ENCODE assay signal across 8 mouse cellular contexts in the genomic region with DNA sequence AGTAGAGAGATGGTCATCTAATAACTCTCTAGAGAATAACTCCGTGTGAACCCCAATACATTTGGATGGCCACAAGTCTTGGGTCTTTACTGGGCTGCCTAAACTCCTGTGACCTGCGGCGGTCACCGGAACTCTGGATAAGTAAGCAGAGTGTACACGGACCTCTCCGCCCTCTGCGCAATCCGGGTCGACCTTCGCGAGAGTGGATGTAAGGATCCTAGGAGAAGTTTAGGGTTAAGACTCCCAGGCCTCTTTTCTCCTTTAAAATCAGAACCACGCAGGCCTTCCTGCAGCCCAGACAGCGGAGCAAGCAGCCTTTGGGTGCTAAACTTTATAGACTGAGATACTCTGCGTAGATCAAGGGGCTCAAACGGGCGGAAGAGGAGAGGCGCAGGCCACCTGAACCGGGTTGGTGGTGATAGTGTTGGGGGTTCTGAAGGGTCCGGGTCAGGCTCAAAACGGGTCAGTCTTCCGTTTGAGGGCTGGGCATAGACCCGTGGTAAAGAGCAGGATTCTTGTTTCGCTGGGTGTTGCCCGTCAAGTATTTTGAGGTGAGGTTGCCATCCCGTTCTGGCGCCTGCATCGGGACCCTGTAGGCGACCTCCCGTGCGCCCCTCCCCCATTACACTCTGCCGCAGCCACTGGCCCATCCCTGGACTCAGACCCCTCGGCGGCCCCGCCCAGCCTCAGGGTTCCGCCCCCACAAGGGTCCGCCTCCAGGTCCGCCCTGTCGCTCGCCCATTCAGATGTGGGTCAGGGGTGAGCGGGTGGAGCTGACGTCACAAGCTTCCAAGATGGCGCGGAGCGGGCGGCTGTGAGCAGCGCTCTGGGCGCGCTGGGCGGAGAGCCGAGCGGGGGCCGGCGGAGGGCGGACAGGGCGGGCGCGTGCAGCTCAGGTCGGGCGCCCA. TPM values are rescaled to one million over a fixed set of nuclear protein-coding genes. Genes with fewer than 3 reads are reported as not detected.
DNase-seq lines count a peak whose midpoint lies in the region; ATAC-seq and TF ChIP-seq lines count a peak whose summit lies in the region.

A gene (plus strand): TSS at position 779 of the 908 bp plus-strand sequence.

- H3K4me2 ChIP-seq in lung, embryonic 14.5 days, result peak within 1 kb of the TSS; percentile 78

- DNase-seq in MEL-GATA-1-ER (ENCODE audit: extremely low read depth, low read depth), result peak; percentile 73
- DNase-seq in cerebellum, adult 8-10 months, result peak; percentile 89
- DNase-seq in forelimb bud, embryonic 11.5 days (ENCODE audit: low read depth, low spot score), result peak; percentile 96
- DNase-seq in layer of hippocampus, adult 8-10 months (ENCODE audit: low spot score in 2 of 2), result peak; percentile 85 to 89
- peak; percentile 98 for DNase-seq in lung, embryonic 14.5 days
- peak; percentile 97 for DNase-seq in testis, postnatal 14 days (ENCODE audit: low spot score)

- 0 out of 2 replicates have a peak, but pooled peaks cover 3% of the 10 kb centered on the region for H3K9me3 ChIP-seq in lung, embryonic 14.5 days (ENCODE audit: low read depth, low read length)

- H3K4me3 ChIP-seq in lung, embryonic 14.5 days (ENCODE audit: low read depth, low read length), result peak within 1 kb of the TSS; percentile 90

- H3K9ac ChIP-seq in lung, embryonic 14.5 days, result peak within 1 kb of the TSS; percentile 94

- TF ChIP-seq CTCF in lung, embryonic 14.5 days (IDR thresholded peaks at IDR 0.05; ENCODE audit: low read depth), result no peak

- peak within 1 kb of the TSS; percentile 94 for H3K27ac ChIP-seq in lung, embryonic 14.5 days (ENCODE audit: low read depth)

- ATAC-seq in hematopoietic stem cell, adult 5-6 weeks (replicated peaks in 1 of 2; ENCODE audit: insufficient read depth in 1 of 2, low FRiP score in 2 of 2, low TSS enrichment in 1 of 2, low read depth in 1 of 2, poor library complexity in 2 of 2, severe bottlenecking in 2 of 2), result peak; percentile 96 to 97
- ATAC-seq in lung, embryonic 14.5 days (ENCODE audit: insufficient read depth), result peak; percentile 97
- peak; percentile 96 for ATAC-seq in neutrophil, adult 5-6 weeks (ENCODE audit: extremely low read depth, insufficient number of reproducible peaks, low FRiP score, poor library complexity, severe bottlenecking)

- H3K4me1 ChIP-seq in lung, embryonic 14.5 days (ENCODE audit: insufficient read depth), result peaks cover 11% of the 10 kb centered on the region; the same call in 1 of the 2 replicates

- 2% methylated on average over 59 of the region's 59 CpGs for WGBS in lung, embryonic 14.5 days

- no peaks in the 10 kb centered on the region for H3K27me3 ChIP-seq in lung, embryonic 14.5 days (ENCODE audit: insufficient read depth, low read length)

- H3K36me3 ChIP-seq in lung, embryonic 14.5 days (ENCODE audit: insufficient read depth), result no peaks in the 10 kb centered on the region

RNA-seq across cellular contexts. Expression of the gene that starts here (rescaled TPM):
- total RNA-seq in hematopoietic stem cell, adult 5-6 weeks (2017), result 2.9 and 3.9 TPM in 2 replicates
- 1 to 10 TPM; 4.1 to 7.2 (median 6.5) TPM for total RNA-seq in layer of hippocampus, adult 8-10 months (2022)
- 3.4 and 4.3 TPM in 2 replicates for polyA plus RNA-seq in lung, embryonic 14.5 days (2014; fragmentation: Nextera tagmentation; extraction: Ambion mirVana)
- total RNA-seq in neutrophil, adult 5-6 weeks (2017), result 1.2 and 1.7 TPM in 2 replicates

Comparison
In these comparisons a context has a peak if more than half of its experiments do, and no peak if none do; other contexts are left out.
1. Peak in every context shown above with its lines: DNase-seq, ATAC-seq, H3K4me3 ChIP-seq and H3K27ac ChIP-seq.